Mouse (Mus musculus): ENCODE measurements around the gene Arid1a.

- TF ChIP-seq GATA1 (IDR thresholded peaks at IDR 0.05; ENCODE audit: low read length) (no peak), TAL1 (IDR thresholded peaks at IDR 0.05; ENCODE audit: low read length) (no peak)
Measured at GRCm38 (mm10) chr4:133674331-133674695, 82.3 kb downstream of the Arid1a start.
